Mouse (Mus musculus) spleen, postnatal 4 days (tissue): Measurements from ENCODE around the gene Gucd1.
"Not testable (repeated sequence)": the region's sequence is repeated elsewhere in the genome, so short reads cannot be mapped to it uniquely, and the experiment has no call there.

Source experiments
- DNase-seq, 2 experiments: peaks; one replicate each; pipeline ENCODE4 v3.0.0; 2022; ENCODE audit warnings: low spot score in 2 of 2

The Gucd1 gene

GRCm38 (mm10) chr10:75536123-75536522 lies 18.4 kb upstream of the Gucd1 start:
- peak in 1 of 2 experiments; percentile 43 for DNase-seq

GRCm38 (mm10) chr10:75535423-75535822 lies 17.7 kb upstream of the Gucd1 start:
- peak in 1 of 2 experiments; percentile 22 for DNase-seq

- peak in 1 of 2 experiments; percentile 52 for DNase-seq
Observed at GRCm38 (mm10) chr10:75534934-75535333, 17.2 kb upstream of the Gucd1 start.

GRCm38 (mm10) chr10:75534216-75534615 lies 16.4 kb upstream of the Gucd1 start:
- peak in 1 of 2 experiments; percentile 55 for DNase-seq

- DNase-seq = peak in 1 of 2 experiments; percentile 52
Observed at GRCm38 (mm10) chr10:75531532-75532090, 13.8 kb upstream of the Gucd1 start.

GRCm38 (mm10) chr10:75530322-75530721 lies 12.6 kb upstream of the Gucd1 start:
- DNase-seq = no peak

- DNase-seq = peak in 1 of 2 experiments; percentile 22
Observed at GRCm38 (mm10) chr10:75525450-75525849, 7.7 kb upstream of the Gucd1 start.

GRCm38 (mm10) chr10:75521643-75522042 lies 3.9 kb upstream of the Gucd1 start:
- DNase-seq = no peak

- DNase-seq = no peak
Observed at GRCm38 (mm10) chr10:75520581-75520980, 2.8 kb upstream of the Gucd1 start.

- peak; percentile 94 to 95 for DNase-seq
Observed at GRCm38 (mm10) chr10:75517073-75517757, 557 bp downstream of the Gucd1 start, which contains the start of gene Snrpd3. Gene Snrpd3, plus strand, starts transcription at chr10:75517551.

GRCm38 (mm10) chr10:75516724-75517072 lies 1.1 kb downstream of the Gucd1 start:
- DNase-seq = peak in 1 of 2 experiments; percentile 29

GRCm38 (mm10) chr10:75516038-75516723 lies 1.6 kb downstream of the Gucd1 start:
- DNase-seq = no peak

GRCm38 (mm10) chr10:75515216-75516037 lies 2.3 kb downstream of the Gucd1 start:
- DNase-seq = peak in 1 of 2 experiments; percentile 60

GRCm38 (mm10) chr10:75514361-75514760 lies 3.4 kb downstream of the Gucd1 start:
- DNase-seq = peak in 1 of 2 experiments; percentile 32

- no peak for DNase-seq
Observed at GRCm38 (mm10) chr10:75513306-75514067, 4.3 kb downstream of the Gucd1 start.

- DNase-seq = no peak
Observed at GRCm38 (mm10) chr10:75512796-75513195, 5.0 kb downstream of the Gucd1 start.

- no peak for DNase-seq
Observed at GRCm38 (mm10) chr10:75511897-75512296, 5.9 kb downstream of the Gucd1 start.

- DNase-seq = no peak
Observed at GRCm38 (mm10) chr10:75511060-75511459, 6.7 kb downstream of the Gucd1 start.

GRCm38 (mm10) chr10:75510446-75510845 lies 7.3 kb downstream of the Gucd1 start:
- no peak for DNase-seq

- not testable (repeated sequence) for DNase-seq
Observed at GRCm38 (mm10) chr10:75505928-75506327, 11.8 kb downstream of the Gucd1 start.

- no peak for DNase-seq
Observed at GRCm38 (mm10) chr10:75505130-75505495, 12.7 kb downstream of the Gucd1 start.
